Mouse (Mus musculus) liver, embryonic 14.5 days (tissue): Measurements from ENCODE around the gene Gm4737.

Experiments
- CTCF ChIP-seq: IDR thresholded peaks from 2 replicates; pipeline ENCODE4 v1.5.1; 2016; ENCODE audit warnings: antibody characterized with exemption, low read depth, control low read depth
- EP300 ChIP-seq: IDR thresholded peaks from 2 replicates; pipeline ENCODE4 v1.6.1; 2016; ENCODE audit warnings: antibody characterized with exemption, low read depth

- TF ChIP-seq EP300 = no peak
- TF ChIP-seq CTCF = no peak
These were observed 40.9 kb upstream of the Gm4737 start for GRCm38 (mm10) chr16:46195792-46196191.
